In the genomic region with DNA sequence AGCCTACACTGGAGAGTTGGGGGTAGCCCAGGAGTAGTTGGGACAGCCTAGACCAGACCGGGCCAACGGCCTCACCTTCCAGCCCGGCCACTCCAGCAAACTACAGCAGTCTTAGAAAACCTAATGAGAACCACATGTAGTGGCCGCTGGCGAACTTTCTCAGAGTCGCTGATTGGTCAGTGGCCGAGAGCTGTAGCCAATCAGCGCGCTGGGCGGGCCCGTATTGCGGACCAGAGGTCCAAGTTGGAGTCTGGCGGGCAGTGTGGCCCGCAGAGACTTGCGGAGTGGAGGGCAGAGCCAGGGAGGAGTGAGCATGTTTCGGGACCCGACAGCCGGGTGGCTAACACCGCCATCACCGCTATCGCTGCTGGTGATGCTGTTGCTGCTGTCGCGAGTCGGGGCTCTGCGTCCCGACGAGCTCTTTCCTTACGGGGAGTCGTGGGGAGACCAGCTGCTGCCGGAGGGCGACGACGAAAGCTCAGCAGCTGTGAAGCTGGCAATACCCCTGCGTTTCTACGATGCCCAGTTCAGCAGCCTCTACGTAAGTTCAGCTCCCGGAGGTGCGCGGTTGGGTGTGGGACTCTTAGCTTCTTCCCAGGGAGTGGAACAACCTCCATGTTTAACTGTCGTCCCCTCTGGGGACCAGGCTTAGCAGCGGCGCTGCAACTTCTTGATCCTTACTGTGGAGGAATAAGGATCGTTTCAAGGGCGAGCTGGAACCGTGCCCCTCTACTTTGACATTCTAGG, we compare ENCODE assay signal across 8 mouse cellular contexts. TPM values are rescaled to one million over a fixed set of nuclear protein-coding genes. Genes with fewer than 3 reads are reported as not detected.
DNase-seq lines count a peak whose midpoint lies in the region; ATAC-seq and TF ChIP-seq lines count a peak whose summit lies in the region.

A gene (plus strand): TSS at position 241 of the 747 bp plus-strand sequence.

- peaks cover 18 to 29% of the 10 kb centered on the region in 2 experiments for H3K4me1 ChIP-seq in ES-E14 (ENCODE audit: control insufficient read depth in 2 of 2, insufficient read depth in 2 of 2, low read length in 2 of 2, poor library complexity in 1 of 2)
- peaks cover 21% of the 10 kb centered on the region for H3K4me1 ChIP-seq in hindbrain, embryonic 12.5 days

- peak; percentile 95 for ATAC-seq in hindbrain, embryonic 12.5 days (ENCODE audit: low FRiP score)

- peak; percentile 88 for DNase-seq in ES-E14 (ENCODE audit: low read depth, low spot score)
- peak; percentile 71 to 81 for DNase-seq in cerebellum, postnatal 10 days
- DNase-seq in frontal cortex, postnatal 25 days (ENCODE audit: low spot score in 2 of 2) = peak; percentile 32 to 47
- peak; percentile 62 to 75 for DNase-seq in layer of hippocampus, postnatal 14 days (ENCODE audit: low spot score in 2 of 2)
- peak; percentile 88 for DNase-seq in lung, postnatal 14 days
- DNase-seq in ovary, postnatal 36 days (ENCODE audit: low spot score) = peak; percentile 86
- peak; percentile 10 to 25 for DNase-seq in thymus, postnatal 36 days

- H3K27me3 ChIP-seq in hindbrain, embryonic 12.5 days = peaks cover 37% of the 10 kb centered on the region

- peak within 1 kb of the TSS; percentile 95 for H3K27ac ChIP-seq in ES-E14 (ENCODE audit: insufficient read depth, low read depth, low read length, poor library complexity, severe bottlenecking)
- H3K27ac ChIP-seq in hindbrain, embryonic 12.5 days = peak within 1 kb of the TSS; percentile 75

- peak within 1 kb of the TSS; percentile 89 for H3K4me2 ChIP-seq in hindbrain, embryonic 12.5 days (replicated peaks)

- WGBS in hindbrain, embryonic 12.5 days = under 1% methylated on average over 45 of the region's 45 CpGs

- H3K9ac ChIP-seq in ES-E14 (ENCODE audit: insufficient read depth, low read depth, low read length, poor library complexity, severe bottlenecking) = peak within 1 kb of the TSS; percentile 81
- peak within 1 kb of the TSS; percentile 50 for H3K9ac ChIP-seq in hindbrain, embryonic 12.5 days

- H3K4me3 ChIP-seq in ES-E14 (ENCODE audit: insufficient read depth in 1 of 2, low read depth in 1 of 2, low read length in 2 of 2, poor library complexity in 1 of 2, severe bottlenecking in 1 of 2) = peak within 1 kb of the TSS; percentile 74 to 91
- peak within 1 kb of the TSS; percentile 49 for H3K4me3 ChIP-seq in hindbrain, embryonic 12.5 days

- H3K36me3 ChIP-seq in ES-E14 (ENCODE audit: control insufficient read depth, insufficient read depth, low read length, poor library complexity, severe bottlenecking) = peaks cover 25% of the 10 kb centered on the region
- no peaks in the 10 kb centered on the region for H3K36me3 ChIP-seq in hindbrain, embryonic 12.5 days

- in situ Hi-C loops in ES-E14 (cut with MboI; ENCODE audit: low sequenced_read_pairs in 2 of 2, unreplicated experiment in 2 of 2) = loop anchor here in 1 of 2 experiments (10.0 to 25.0 kb wide), 3 partner anchors 54 to 236 kb away; a partner anchor contains a TSS

- no peaks in the 10 kb centered on the region for H3K9me3 ChIP-seq in ES-E14 (ENCODE audit: control insufficient read depth, insufficient read depth, low read depth, low read length)
- H3K9me3 ChIP-seq in hindbrain, embryonic 12.5 days (replicated peaks) = no peaks in the 10 kb centered on the region

TF ChIP-seq in ES-E14, 5 proteins besides CTCF, POLR2A, EP300 and RAD21:
- no peak for TF ChIP-seq HCFC1 (IDR thresholded peaks at IDR 0.05; ENCODE audit: borderline replicate concordance, insufficient read depth, low read length)
- TF ChIP-seq CHD2 (IDR thresholded peaks at IDR 0.05; ENCODE audit: low read depth, low read length) = peak; percentile 72; the same call in 1 of the 2 replicates

RNA-seq across cellular contexts. Expression of the gene that starts here (rescaled TPM):
- total RNA-seq in ES-E14 (2012; rRNA removed) = 399 and 646 TPM in 2 replicates
- polyA plus RNA-seq in hindbrain, embryonic 12.5 days (2016; fragmentation: Nextera tagmentation; extraction: Ambion mirVana) = 68.8 and 78.8 TPM in 2 replicates
- total RNA-seq in layer of hippocampus, postnatal 14 days (2021) = 10 to 100 TPM in 1 of 2 experiments, 1 to 10 TPM in 1; 8.6 to 17.2 TPM

Comparison
In these comparisons a context has a peak if more than half of its experiments do, and no peak if none do; other contexts are left out.
1. Peak in every context shown above with its lines: DNase-seq, ATAC-seq, H3K4me3 ChIP-seq and H3K27ac ChIP-seq.
2. RNA of the gene that starts here (total RNA-seq): 399 to 646 TPM in ES-E14; 8.6 to 17.2 TPM in layer of hippocampus, postnatal 14 days; every median in the first group is over 10 times any median in the second.
3. DNase-seq: peak in every context shown above with its lines; median percentile 88 in ES-E14; 88 in lung, postnatal 14 days; 86 in ovary, postnatal 36 days; 76 in cerebellum, postnatal 10 days; 68 in layer of hippocampus, postnatal 14 days; 40 in frontal cortex, postnatal 25 days; 18 in thymus, postnatal 36 days.